Mouse (Mus musculus) bone marrow macrophage, adult 2 months (primary cell): ENCODE results near the gene Ap3b2.

Experiments
- CTCF ChIP-seq: IDR thresholded peaks from 2 replicates; pipeline ENCODE4 v1.5.1; 2012; ENCODE audit warnings: low read depth, mild to moderate bottlenecking, low read length, moderate library complexity
- POLR2A ChIP-seq: IDR thresholded peaks from 2 replicates; pipeline ENCODE4 v1.6.1; 2012; ENCODE audit warnings: mild to moderate bottlenecking, low read depth, low read length, borderline replicate concordance

DNA sequence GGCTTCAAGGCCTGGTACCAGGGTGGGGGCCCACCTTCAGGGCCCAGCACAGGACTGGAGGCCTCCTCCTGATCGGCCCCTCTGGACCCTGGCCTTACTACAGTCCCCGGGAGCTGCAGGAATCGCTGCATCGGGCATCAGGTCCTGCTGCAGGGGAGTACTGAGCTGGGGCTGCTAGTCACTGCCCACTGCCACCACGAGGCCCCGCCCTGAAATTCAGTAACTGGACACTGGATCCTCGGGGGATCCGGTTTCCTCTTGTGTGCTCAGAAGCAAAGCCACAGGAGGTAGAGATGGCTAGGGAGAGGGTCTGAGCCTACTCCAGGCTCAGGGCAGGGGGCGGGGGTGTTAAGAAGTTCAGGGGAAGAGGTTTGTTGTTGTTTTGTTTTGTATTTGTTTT is 4.1 kb downstream of the Ap3b2 start:
- no peak for TF ChIP-seq CTCF
- no peak for TF ChIP-seq POLR2A
